In genomic region chr11:74721141-74721540, GRCm38 (mm10) we compare ENCODE assay signal across 13 mouse cellular contexts. TPM values are rescaled to one million over a fixed set of nuclear protein-coding genes. Genes with fewer than 3 reads are reported as not detected.
DNase-seq lines count a peak whose midpoint lies in the region; ATAC-seq and TF ChIP-seq lines count a peak whose summit lies in the region.
"Had no signal": no experiment of that assay in that cellular context is flagged by ENCODE, and none has a peak within 500 bp of the region (broad histone marks: within the 10 kb centered on the region; RNA-seq: fewer than 3 reads in every experiment).

No protein-coding gene starts in this region.

- peaks cover 0 to 39% of the 10 kb centered on the region in 2 experiments; a peak in 3 of 4 replicates for H3K4me1 ChIP-seq in heart, embryonic 14.5 days (ENCODE audit: control insufficient read depth in 2 of 2, insufficient read depth in 2 of 2, low read length in 2 of 2)
- peaks cover 18% of the 10 kb centered on the region for H3K4me1 ChIP-seq in stomach, embryonic 16.5 days (ENCODE audit: control insufficient read depth, insufficient read depth, low read length)
- H3K4me1 ChIP-seq in stomach, postnatal 0 days (replicated peaks; ENCODE audit: control insufficient read depth, insufficient read depth), result no peaks in the 10 kb centered on the region; the same call in 1 of the 2 replicates
- H3K4me1 ChIP-seq in neural tube, embryonic 15.5 days, result peaks cover 40% of the 10 kb centered on the region

- no peak for TF ChIP-seq CTCF in stomach, postnatal 0 days (IDR thresholded peaks at IDR 0.05; ENCODE audit: low read depth)

- H3K27ac ChIP-seq in heart, embryonic 14.5 days (replicated peaks in 1 of 2; ENCODE audit: control insufficient read depth in 1 of 2, insufficient read depth in 1 of 2, low read depth in 2 of 2, low read length in 2 of 2), result 0 out of 4 replicates have a peak overlapping the region, but pooled peaks of 1 of the 2 experiments have one; percentile 19
- H3K27ac ChIP-seq in stomach, embryonic 16.5 days (ENCODE audit: low read length), result no peak overlapping the region
- H3K27ac ChIP-seq in stomach, postnatal 0 days (replicated peaks), result no peak overlapping the region
- no peak overlapping the region for H3K27ac ChIP-seq in neural tube, embryonic 15.5 days (replicated peaks)
- H3K27ac ChIP-seq: macrophage had no signal

- no peak overlapping the region for H3K9ac ChIP-seq in heart, embryonic 14.5 days (ENCODE audit: low read length)
- H3K9ac ChIP-seq in stomach, embryonic 16.5 days (ENCODE audit: low read length), result no peak overlapping the region; the same call in 1 of the 2 replicates
- H3K9ac ChIP-seq in stomach, postnatal 0 days (ENCODE audit: low read length), result no peak overlapping the region
- no peak overlapping the region for H3K9ac ChIP-seq in neural tube, embryonic 15.5 days (replicated peaks)

- peak overlapping the region; percentile 52 for H3K4me2 ChIP-seq in heart, embryonic 14.5 days (ENCODE audit: low read length)
- peak overlapping the region; percentile 19; the same call in 1 of the 2 replicates for H3K4me2 ChIP-seq in stomach, embryonic 16.5 days (ENCODE audit: low read depth, low read length)
- no peak overlapping the region; the same call in 1 of the 2 replicates for H3K4me2 ChIP-seq in stomach, postnatal 0 days (replicated peaks; ENCODE audit: low read depth)
- peak overlapping the region; percentile 42 for H3K4me2 ChIP-seq in neural tube, embryonic 15.5 days

- 37% methylated on average over 2 of the region's 2 CpGs for WGBS in heart, embryonic 14.5 days
- 62% methylated on average over 2 of the region's 2 CpGs for WGBS in stomach, embryonic 16.5 days
- WGBS in stomach, postnatal 0 days, result 32% methylated on average over 2 of the region's 2 CpGs
- 66% methylated on average over 2 of the region's 2 CpGs for WGBS in neural tube, embryonic 15.5 days

- DNase-seq in heart, postnatal 14 days, result no peak
- DNase-seq in stomach, postnatal 0 days (ENCODE audit: low spot score), result no peak
- DNase-seq in liver (peak; percentile 21), MN1 (ENCODE audit: low spot score) (no peak)
- DNase-seq in ovary, adult 18-20 months (ENCODE audit: low spot score), result no peak
- DNase-seq: adrenal gland, adult 2 months; cerebellum, postnatal 14 days; right cerebral cortex, adult 18-20 months; thymus, postnatal 25 days had no signal

- H3K36me3 ChIP-seq in heart, embryonic 14.5 days (ENCODE audit: control insufficient read depth, insufficient read depth, low read length), result no peaks in the 10 kb centered on the region
- no peaks in the 10 kb centered on the region for H3K36me3 ChIP-seq in stomach, embryonic 16.5 days (ENCODE audit: control insufficient read depth, insufficient read depth, low read length)
- no peaks in the 10 kb centered on the region for H3K36me3 ChIP-seq in stomach, postnatal 0 days (ENCODE audit: control insufficient read depth, insufficient read depth, low read length)
- no peaks in the 10 kb centered on the region for H3K36me3 ChIP-seq in neural tube, embryonic 15.5 days

- H3K4me3 ChIP-seq in heart, embryonic 14.5 days (ENCODE audit: control insufficient read depth in 1 of 2, insufficient read depth in 1 of 2, low read depth in 1 of 2, low read length in 2 of 2), result no peak overlapping the region; a peak in 1 of 4 replicates
- no peak overlapping the region for H3K4me3 ChIP-seq in stomach, embryonic 16.5 days (replicated peaks; ENCODE audit: low read length)
- H3K4me3 ChIP-seq in stomach, postnatal 0 days (ENCODE audit: low read depth, low read length), result no peak overlapping the region
- peak overlapping the region; percentile 13; the same call in 1 of the 2 replicates for H3K4me3 ChIP-seq in neural tube, embryonic 15.5 days (replicated peaks)

- no peak for TF ChIP-seq EP300 in stomach, postnatal 0 days (optimal IDR thresholded peaks at IDR 0.05)

- intact Hi-C loops in heart, postnatal 14 days (cut with DNase I), result no loop called here

- H3K27me3 ChIP-seq in heart, embryonic 14.5 days (ENCODE audit: control insufficient read depth, insufficient read depth, low read length), result no peaks in the 10 kb centered on the region
- H3K27me3 ChIP-seq in stomach, embryonic 16.5 days (ENCODE audit: control insufficient read depth, insufficient read depth, low read length), result no peaks in the 10 kb centered on the region
- H3K27me3 ChIP-seq in stomach, postnatal 0 days (ENCODE audit: control insufficient read depth, insufficient read depth, low read length), result no peaks in the 10 kb centered on the region
- no peaks in the 10 kb centered on the region for H3K27me3 ChIP-seq in neural tube, embryonic 15.5 days (replicated peaks)

- no peaks in the 10 kb centered on the region for H3K9me3 ChIP-seq in heart, embryonic 14.5 days (ENCODE audit: control insufficient read depth, low read length)
- H3K9me3 ChIP-seq in stomach, embryonic 16.5 days (replicated peaks; ENCODE audit: control insufficient read depth, low read length), result no peaks in the 10 kb centered on the region
- H3K9me3 ChIP-seq in stomach, postnatal 0 days (ENCODE audit: control insufficient read depth, low read length), result no peaks in the 10 kb centered on the region
- no peaks in the 10 kb centered on the region for H3K9me3 ChIP-seq in neural tube, embryonic 15.5 days (replicated peaks)

- ATAC-seq in heart, embryonic 14.5 days (ENCODE audit: insufficient number of reproducible peaks, insufficient read depth, low FRiP score, low read depth), result no peak
- no peak for ATAC-seq in stomach, embryonic 16.5 days (ENCODE audit: insufficient read depth, low FRiP score)
- ATAC-seq in stomach, postnatal 0 days (ENCODE audit: low FRiP score, low TSS enrichment), result no peak
- ATAC-seq in neural tube, embryonic 15.5 days (ENCODE audit: low FRiP score), result no peak

RNA-seq across cellular contexts. Expression of gene Pafah1b1, which starts 3.3 kb away (rescaled TPM):
- 66.6 and 71.4 TPM in 2 replicates for polyA plus RNA-seq in heart, embryonic 14.5 days (2014; fragmentation: Nextera tagmentation; extraction: Ambion mirVana)
- total RNA-seq in heart, postnatal 14 days (2021), result 100 to 1,000 TPM; 200 to 201 TPM
- 30.9 and 35.7 TPM in 2 replicates for polyA plus RNA-seq in stomach, embryonic 16.5 days (2015; fragmentation: Nextera tagmentation; extraction: Ambion mirVana)
- 47.5 and 51.7 TPM in 2 replicates for polyA plus RNA-seq in stomach, postnatal 0 days (2015; fragmentation: Nextera tagmentation; extraction: Ambion mirVana)
- 54.9 and 55.3 TPM in 2 replicates for polyA plus RNA-seq in neural tube, embryonic 15.5 days (2015; fragmentation: Nextera tagmentation; extraction: Ambion mirVana)

RNA-seq across cellular contexts. Expression of gene Mettl16, which starts 49.5 kb away (rescaled TPM):
- 20.3 and 21.4 TPM in 2 replicates for polyA plus RNA-seq in heart, embryonic 14.5 days (2014; fragmentation: Nextera tagmentation; extraction: Ambion mirVana)
- 10 to 100 TPM; 11.2 to 14.2 TPM for total RNA-seq in heart, postnatal 14 days (2021)
- 39.6 and 41.8 TPM in 2 replicates for polyA plus RNA-seq in stomach, embryonic 16.5 days (2015; fragmentation: Nextera tagmentation; extraction: Ambion mirVana)
- polyA plus RNA-seq in stomach, postnatal 0 days (2015; fragmentation: Nextera tagmentation; extraction: Ambion mirVana), result 13.4 and 13.9 TPM in 2 replicates
- polyA plus RNA-seq in neural tube, embryonic 15.5 days (2015; fragmentation: Nextera tagmentation; extraction: Ambion mirVana), result 45.5 and 53.7 TPM in 2 replicates
